ENCODE assay signal across 18 mouse cellular contexts in genomic region chr1:43774126-43774525, GRCm38 (mm10). TPM values are rescaled to one million over a fixed set of nuclear protein-coding genes. Genes with fewer than 3 reads are reported as not detected.
DNase-seq lines count a peak whose midpoint lies in the region; ATAC-seq lines count a peak whose summit lies in the region.
"Had no signal": no experiment of that assay in that cellular context is flagged by ENCODE, and none has a peak within 500 bp of the region (broad histone marks: within the 10 kb centered on the region; RNA-seq: fewer than 3 reads in every experiment).

No protein-coding gene starts in this region.

- H3K9me3 ChIP-seq in heart, embryonic 11.5 days (replicated peaks; ENCODE audit: control insufficient read depth, low read length), result no peaks in the 10 kb centered on the region
- H3K9me3 ChIP-seq: embryonic facial prominence, embryonic 15.5 days; forebrain, embryonic 12.5 days had no signal

- H3K27me3 ChIP-seq in heart, embryonic 11.5 days (ENCODE audit: control insufficient read depth, insufficient read depth, low read length), result no peaks in the 10 kb centered on the region
- H3K27me3 ChIP-seq: embryonic facial prominence, embryonic 13.5 days; embryonic facial prominence, embryonic 15.5 days; forebrain, embryonic 12.5 days had no signal

- no peak overlapping the region for H3K9ac ChIP-seq in heart, embryonic 11.5 days (ENCODE audit: low read depth, low read length)
- H3K9ac ChIP-seq: embryonic facial prominence, embryonic 13.5 days; embryonic facial prominence, embryonic 15.5 days; forebrain, embryonic 12.5 days had no signal

- H3K4me1 ChIP-seq in heart, embryonic 11.5 days (ENCODE audit: control insufficient read depth, insufficient read depth, low read length), result no peaks in the 10 kb centered on the region
- H3K4me1 ChIP-seq: embryonic facial prominence, embryonic 13.5 days; embryonic facial prominence, embryonic 15.5 days; forebrain, embryonic 12.5 days had no signal

- DNase-seq in cerebellum, postnatal 14 days, result peak; percentile 31 to 54
- DNase-seq in cerebellum, adult 9-11 months, result no peak
- DNase-seq in heart, adult 11 months, result peak; percentile 55
- DNase-seq: adrenal gland, adult 2 months; adrenal gland, postnatal 10 days; adrenal gland, postnatal 25 days; cerebellum, adult 11 months; cerebellum, adult 18-20 months; cerebellum, adult 9-10 months; cerebellum, postnatal 36 days; embryo, embryonic 11 days had no signal

- WGBS in heart, embryonic 11.5 days (ENCODE audit: insufficient replicate concordance), result 93% methylated on average over 4 of the region's 4 CpGs

- ATAC-seq in heart, embryonic 11.5 days (replicated peaks; ENCODE audit: insufficient number of reproducible peaks, low FRiP score, low TSS enrichment), result no peak
- ATAC-seq: forebrain, embryonic 14.5 days; forebrain, embryonic 16.5 days had no signal

- H3K27ac ChIP-seq in heart, embryonic 11.5 days (ENCODE audit: low read depth, low read length), result no peak overlapping the region
- H3K27ac ChIP-seq: embryonic facial prominence, embryonic 13.5 days; embryonic facial prominence, embryonic 15.5 days; forebrain, embryonic 12.5 days had no signal

- peaks cover 12% of the 10 kb centered on the region for H3K36me3 ChIP-seq in heart, embryonic 11.5 days (ENCODE audit: control insufficient read depth, insufficient read depth, low read length)

- H3K4me2 ChIP-seq in heart, embryonic 11.5 days, result no peak overlapping the region
- H3K4me2 ChIP-seq: embryonic facial prominence, embryonic 13.5 days; embryonic facial prominence, embryonic 15.5 days; forebrain, embryonic 12.5 days had no signal

- H3K4me3 ChIP-seq in heart, embryonic 11.5 days (ENCODE audit: low read depth, low read length), result no peak overlapping the region
- H3K4me3 ChIP-seq: embryonic facial prominence, embryonic 13.5 days; embryonic facial prominence, embryonic 15.5 days; erythroblast, embryonic 14.5 days; forebrain, embryonic 12.5 days had no signal

RNA-seq across cellular contexts. Expression of gene 1500015O10Rik, which starts 43.7 kb away (rescaled TPM):
- 2.5 and 3.2 TPM in 2 replicates for polyA plus RNA-seq in heart, embryonic 11.5 days (2014; fragmentation: Nextera tagmentation; extraction: Ambion mirVana)
- polyA plus RNA-seq: erythroblast, embryonic 14.5 days had no signal

RNA-seq across cellular contexts. Expression of gene Uxs1, which starts 53.5 kb away (rescaled TPM):
- polyA plus RNA-seq in heart, embryonic 11.5 days (2014; fragmentation: Nextera tagmentation; extraction: Ambion mirVana), result 11.3 and 18.2 TPM in 2 replicates
